Mouse (Mus musculus) kidney, postnatal 14 days (tissue): ENCODE data around the gene Fmnl2.

Experiments used
- DNase-seq: peaks from one replicate; pipeline ENCODE4 v3.0.0; 2022; ENCODE audit warnings: mixed read lengths

Fmnl2 gene

GRCm38 (mm10) chr2:52958535-52959290 lies 101.1 kb downstream of the Fmnl2 start:
- DNase-seq = peak; percentile 78

DNA sequence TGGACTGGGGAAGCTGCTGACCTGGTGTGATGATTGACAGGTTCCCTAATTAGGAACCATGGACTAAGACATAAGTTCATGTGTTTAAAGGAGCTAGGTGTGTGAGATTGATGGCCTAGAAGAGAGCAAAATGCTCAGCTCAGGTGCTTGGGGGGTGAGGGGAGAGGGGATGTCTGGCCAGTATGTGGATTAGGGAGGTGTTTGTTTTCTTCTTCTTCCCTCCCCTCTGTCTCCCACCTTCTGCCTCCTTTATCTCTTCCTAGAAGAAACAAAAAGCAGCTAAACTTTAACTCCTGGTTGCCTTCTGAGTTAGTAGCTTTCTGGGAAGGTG lies 101.6 kb downstream of the Fmnl2 start:
- no peak for DNase-seq

- no peak for DNase-seq
These were observed 102.3 kb downstream of the Fmnl2 start for GRCm38 (mm10) chr2:52959982-52960381.

DNA sequence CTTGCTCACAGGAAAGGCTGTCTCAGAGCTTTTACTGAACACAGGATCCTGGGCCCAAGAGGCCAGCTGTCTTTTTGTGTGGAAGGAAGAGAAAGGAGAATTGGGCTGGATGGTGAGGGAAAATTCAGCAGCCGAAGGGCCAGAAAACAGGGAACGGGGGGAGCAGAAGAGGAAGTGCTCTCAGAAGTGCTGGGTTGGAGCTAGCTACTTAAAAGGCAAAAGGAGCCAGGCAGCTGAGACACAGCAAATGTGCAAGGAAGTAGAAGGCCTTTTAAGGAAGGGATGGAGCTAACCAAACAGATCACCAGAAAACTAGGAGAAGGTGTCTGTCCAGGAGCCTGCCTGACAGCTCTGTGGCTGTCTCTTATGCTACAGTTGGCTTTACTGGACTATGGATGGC lies 103.0 kb downstream of the Fmnl2 start:
- no peak for DNase-seq

GRCm38 (mm10) chr2:52963439-52963838 lies 105.8 kb downstream of the Fmnl2 start:
- no peak for DNase-seq

DNA sequence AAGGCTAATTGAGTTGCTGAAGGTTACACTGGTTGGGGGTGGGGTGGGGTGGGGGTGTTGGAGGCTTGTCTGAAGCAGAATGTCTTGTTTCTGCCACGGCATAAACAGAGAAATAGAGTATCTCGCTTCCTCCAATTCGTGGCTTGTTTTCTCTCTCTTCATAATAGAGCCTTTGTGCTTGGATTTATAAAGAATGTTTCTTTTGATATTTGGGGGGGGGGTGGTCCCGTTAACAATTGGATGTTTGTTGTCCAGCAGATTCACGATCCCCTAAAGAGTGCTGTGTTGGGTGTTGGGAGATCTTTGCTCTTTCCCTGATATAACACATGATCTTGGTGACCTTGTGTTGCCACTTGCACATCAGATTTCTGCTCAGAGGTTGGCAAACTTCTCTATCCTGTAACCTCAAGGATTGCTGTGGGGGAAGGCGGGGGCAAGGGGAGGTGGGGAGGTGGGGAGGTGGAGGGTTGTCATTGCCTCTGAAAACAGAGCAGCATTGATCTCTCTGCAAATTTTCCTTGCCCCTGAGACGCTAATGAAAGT lies 106.8 kb downstream of the Fmnl2 start:
- no peak for DNase-seq

DNA sequence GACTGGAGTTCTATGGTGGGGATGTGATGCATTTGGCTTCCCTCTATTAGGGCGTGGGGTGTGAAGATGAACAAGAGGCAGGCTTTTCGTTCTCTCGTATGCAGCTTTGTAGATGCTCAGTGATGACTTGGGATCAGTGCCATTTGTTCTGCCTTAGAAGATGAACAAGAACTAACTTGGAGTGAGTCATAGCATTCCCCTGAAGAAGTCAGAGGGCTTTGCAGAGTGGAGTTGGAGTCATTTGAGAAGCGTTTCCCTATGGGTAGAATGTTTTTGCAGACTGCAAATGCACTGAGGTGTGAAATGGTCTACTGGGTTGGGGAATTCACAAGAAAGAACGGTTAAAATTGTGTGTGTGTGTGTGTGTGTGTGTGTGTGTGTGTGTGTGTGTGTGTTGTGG lies 108.6 kb downstream of the Fmnl2 start:
- DNase-seq = no peak

- no peak for DNase-seq
These were observed 109.3 kb downstream of the Fmnl2 start for GRCm38 (mm10) chr2:52966820-52967460.

GRCm38 (mm10) chr2:52967461-52967823 lies 109.8 kb downstream of the Fmnl2 start:
- no peak for DNase-seq

DNA sequence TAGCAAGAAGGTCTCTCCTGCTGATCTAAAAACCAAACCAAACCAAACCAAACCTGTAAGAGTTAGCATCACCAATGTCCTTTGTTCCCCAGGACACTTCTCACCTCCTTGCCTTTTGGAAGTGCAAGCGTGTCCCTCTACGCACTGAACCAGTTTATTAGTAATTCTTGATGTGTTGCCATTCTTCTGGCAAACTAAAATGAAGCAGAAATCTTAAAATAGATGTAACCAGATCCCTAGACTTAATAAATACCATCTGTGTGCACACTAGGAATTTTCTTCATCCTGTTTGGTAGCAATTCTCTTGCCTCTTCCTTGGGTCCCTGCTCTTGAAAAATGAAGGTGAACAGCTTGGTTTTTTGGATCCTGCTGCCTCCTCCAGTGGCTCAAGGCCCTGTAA lies 111.2 kb downstream of the Fmnl2 start:
- DNase-seq = no peak

- no peak for DNase-seq
These were observed 116.4 kb downstream of the Fmnl2 start for GRCm38 (mm10) chr2:52974056-52974455.

GRCm38 (mm10) chr2:52974776-52975175 lies 117.1 kb downstream of the Fmnl2 start:
- no peak for DNase-seq

- DNase-seq = no peak
These were observed 120.4 kb downstream of the Fmnl2 start for GRCm38 (mm10) chr2:52977921-52978675.

DNA sequence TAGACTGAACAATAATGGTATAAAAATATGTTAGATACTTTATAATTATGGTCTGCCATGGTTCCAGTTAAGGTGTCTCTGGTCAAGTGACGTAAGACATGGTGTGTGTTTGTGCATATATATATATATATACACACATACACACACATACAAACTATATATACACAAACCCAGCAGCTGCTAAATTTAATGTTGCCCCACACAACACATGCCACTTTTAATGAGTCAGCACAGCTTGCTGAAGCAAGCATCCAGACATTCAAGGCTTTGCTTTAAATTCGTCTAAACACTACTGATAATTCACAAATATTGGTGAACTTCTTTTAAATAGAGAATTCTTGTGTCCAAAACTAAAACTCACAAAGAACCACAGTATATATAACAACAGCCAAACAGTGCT lies 121.1 kb downstream of the Fmnl2 start:
- no peak for DNase-seq

DNA sequence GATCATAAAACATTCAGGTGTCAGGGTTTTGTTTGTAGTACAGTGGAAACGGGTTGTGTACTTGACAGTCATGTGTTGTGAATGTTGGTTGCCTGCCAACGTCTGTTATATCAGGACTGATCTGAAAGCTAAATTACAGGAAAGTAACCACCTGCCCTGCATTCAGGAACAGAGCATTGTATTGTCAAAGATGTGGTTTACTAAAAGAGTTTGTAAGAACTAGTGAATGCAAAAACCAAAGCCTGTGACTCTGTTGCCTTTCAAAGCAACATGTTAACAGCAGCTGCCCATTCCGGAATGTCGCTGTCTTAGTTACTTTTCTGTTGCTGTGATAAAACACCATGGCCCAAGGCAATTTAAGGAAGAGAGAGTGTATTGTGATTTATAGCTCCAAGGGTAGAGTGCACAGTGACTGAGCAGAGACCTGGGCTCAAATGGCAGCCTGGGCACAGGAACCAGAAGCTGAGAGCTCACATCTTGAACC lies 121.7 kb downstream of the Fmnl2 start:
- DNase-seq = peak; percentile 73

- no peak for DNase-seq
These were observed 123.5 kb downstream of the Fmnl2 start for GRCm38 (mm10) chr2:52981126-52981525.

GRCm38 (mm10) chr2:52981595-52981994 lies 123.9 kb downstream of the Fmnl2 start:
- DNase-seq = no peak

DNA sequence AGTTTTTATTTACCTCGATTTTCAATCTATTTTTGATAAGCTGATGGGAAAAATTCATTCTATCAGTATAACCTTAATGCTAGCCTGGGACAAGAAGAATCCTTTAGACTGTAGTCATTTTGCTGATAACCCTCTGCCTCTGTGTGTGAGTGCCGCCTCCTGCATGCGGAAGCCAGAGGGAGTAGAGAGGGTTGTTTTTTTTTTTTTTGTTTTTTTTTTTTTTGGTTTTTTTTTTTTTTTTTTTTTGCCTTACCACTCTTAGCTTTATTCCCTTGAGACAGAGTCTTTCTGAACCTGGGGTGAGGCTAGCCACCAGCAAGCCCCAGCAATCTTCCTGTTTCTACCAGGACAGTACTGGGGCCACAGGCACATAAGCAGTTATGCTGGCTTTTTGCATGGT lies 124.8 kb downstream of the Fmnl2 start:
- no peak for DNase-seq

DNA sequence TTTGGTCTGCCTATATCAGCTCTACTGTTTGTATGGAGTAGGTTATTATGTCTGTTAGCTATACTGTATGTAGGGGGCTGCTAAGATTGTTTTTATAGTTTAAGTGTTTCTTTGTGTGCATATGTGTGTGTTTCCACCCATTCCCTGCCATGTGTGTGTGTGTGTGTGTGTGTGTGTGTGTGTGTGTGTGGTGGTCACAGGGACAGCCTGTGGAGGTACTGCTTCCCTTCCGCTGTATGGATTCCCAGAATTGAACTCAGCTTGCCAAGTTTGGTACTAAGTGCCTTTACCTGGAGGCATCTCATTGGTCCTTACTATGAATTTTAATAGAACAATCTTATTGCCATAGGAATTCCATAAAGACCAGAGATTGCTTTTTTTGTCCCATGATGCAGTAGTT lies 126.9 kb downstream of the Fmnl2 start:
- no peak for DNase-seq

GRCm38 (mm10) chr2:52985167-52985566 lies 127.5 kb downstream of the Fmnl2 start:
- DNase-seq = no peak

DNA sequence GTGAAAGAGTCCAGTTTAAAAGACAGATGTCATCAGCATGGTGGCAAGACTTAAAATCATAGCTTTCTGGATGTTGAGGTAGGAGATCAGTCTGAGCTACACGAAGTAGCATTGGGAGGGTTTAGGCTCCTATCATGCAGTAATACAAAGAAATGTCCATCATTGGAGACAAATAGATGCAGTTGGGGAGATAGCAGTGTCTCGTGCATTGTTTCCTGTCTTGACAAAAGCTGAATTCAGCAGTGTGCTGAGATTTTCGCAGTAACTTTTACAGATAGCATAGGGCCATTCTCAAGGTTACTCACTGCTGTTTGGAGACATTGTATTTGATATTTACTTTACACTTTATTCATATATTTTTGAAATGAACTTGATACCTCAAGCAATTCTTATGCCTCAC lies 128.7 kb downstream of the Fmnl2 start:
- DNase-seq = no peak

DNA sequence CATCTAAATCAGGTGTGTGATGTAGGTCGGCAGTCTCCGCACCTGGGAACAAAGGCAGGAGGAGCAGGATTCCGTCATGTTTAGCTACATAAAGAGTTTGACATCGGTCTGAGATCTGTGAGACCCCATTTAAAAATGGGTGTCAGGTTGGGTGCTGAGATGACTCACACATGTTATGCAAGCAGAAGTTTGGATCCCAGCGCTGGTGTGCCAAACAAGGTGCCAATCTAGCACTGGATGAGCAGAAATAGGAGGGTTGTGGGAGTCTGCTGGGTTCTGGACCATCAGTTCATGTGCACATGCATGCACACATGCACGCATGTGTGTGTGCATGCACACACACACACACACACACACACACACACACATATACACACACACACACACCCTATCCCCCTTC lies 129.4 kb downstream of the Fmnl2 start:
- DNase-seq = no peak

- peak; percentile 64 for DNase-seq
These were observed 130.1 kb downstream of the Fmnl2 start for GRCm38 (mm10) chr2:52987637-52988295.
